Mouse (Mus musculus) ES-E14 (cell line): Measurements from ENCODE around the gene 2810004N23Rik.

ENCODE experiments used
- CHD2 ChIP-seq: IDR thresholded peaks from 2 replicates; pipeline ENCODE4 v1.6.1; 2014; ENCODE audit warnings: mild to moderate bottlenecking, low read depth, low read length, inconsistent platforms
- MAFK ChIP-seq: IDR thresholded peaks from 2 replicates; pipeline ENCODE4 v1.6.1; 2014; ENCODE audit warnings: mild to moderate bottlenecking, low read depth, low read length, inconsistent platforms; ENCODE audit not compliant: insufficient read depth
- ZC3H11A ChIP-seq: IDR thresholded peaks from 2 replicates; pipeline ENCODE4 v1.6.1; 2012; ENCODE audit warnings: low read depth, mild to moderate bottlenecking, inconsistent platforms, low read length, borderline replicate concordance
- ZNF384 ChIP-seq: IDR thresholded peaks from 2 replicates; pipeline ENCODE4 v1.6.1; 2012; ENCODE audit warnings: low read depth, low read length, inconsistent platforms

- TF ChIP-seq ZC3H11A, result no peak
- TF ChIP-seq CHD2, result no peak
- no peak for TF ChIP-seq ZNF384
- TF ChIP-seq MAFK, result no peak
Measured at GRCm38 (mm10) chr8:124871474-124871873, 8.6 kb upstream of the 2810004N23Rik start.
